Mouse (Mus musculus) E14TG2a.4 (cell line): ENCODE data around the gene Clcn3.

Experiments
- H3K27me3 ChIP-seq: 2 replicates; pipeline ENCODE4 v1.6.1; 2014; ENCODE audit warnings: low read length, control low read depth; ENCODE audit not compliant: insufficient read depth
- H3K36me3 ChIP-seq: 2 replicates; pipeline ENCODE4 v1.6.1; 2014; ENCODE audit warnings: low read length, control low read depth; ENCODE audit not compliant: insufficient read depth
- H3K4me1 ChIP-seq: replicated peaks from 2 replicates; pipeline ENCODE4 v1.6.1; 2014; ENCODE audit warnings: low read depth, low read length, control low read depth
- H3K4me3 ChIP-seq: replicated peaks from 2 replicates; pipeline ENCODE4 v1.5.1; 2014; ENCODE audit warnings: mild to moderate bottlenecking, low read length
- H3K9me3 ChIP-seq: 2 replicates; pipeline ENCODE4 v1.6.1; 2014; ENCODE audit warnings: low read length, control low read depth
- CTCF ChIP-seq: conservative IDR thresholded peaks from 2 replicates; pipeline ENCODE4 v1.5.1; 2014; ENCODE audit warnings: low read length
- NANOG ChIP-seq: IDR thresholded peaks from 2 replicates; pipeline ENCODE4 v1.6.1; 2014; ENCODE audit warnings: borderline replicate concordance, low read length, mixed read lengths
- POU5F1 ChIP-seq: IDR thresholded peaks from 2 replicates; pipeline ENCODE4 v1.6.1; 2014; ENCODE audit warnings: low read length, borderline replicate concordance

The Clcn3 gene

GRCm38 (mm10) chr8:60978496-60978895 is 4.6 kb downstream of the Clcn3 start:
- Histone ChIP-seq H3K36me3 (peaks cover 12% of the 10 kb centered on the region), H3K4me1 (peaks cover 37% of the 10 kb centered on the region), H3K27me3 (no peaks in the 10 kb centered on the region), H3K4me3 (no peak overlapping the region), H3K9me3 (no peaks in the 10 kb centered on the region)
- TF ChIP-seq POU5F1 (no peak), CTCF (no peak), NANOG (no peak)

GRCm38 (mm10) chr8:60976818-60977217 is 6.3 kb downstream of the Clcn3 start:
- TF ChIP-seq NANOG, result no peak
- no peak for TF ChIP-seq CTCF
- no peak for TF ChIP-seq POU5F1
- Histone ChIP-seq H3K4me1 (peaks cover 32% of the 10 kb centered on the region), H3K36me3 (peaks cover 16% of the 10 kb centered on the region), H3K9me3 (no peaks in the 10 kb centered on the region), H3K4me3 (no peak overlapping the region), H3K27me3 (no peaks in the 10 kb centered on the region)

- TF ChIP-seq NANOG, result no peak
- TF ChIP-seq CTCF, result no peak
- TF ChIP-seq POU5F1, result no peak
- Histone ChIP-seq H3K36me3 (peaks cover 17% of the 10 kb centered on the region), H3K4me3 (no peak overlapping the region), H3K9me3 (no peaks in the 10 kb centered on the region), H3K27me3 (no peaks in the 10 kb centered on the region), H3K4me1 (peaks cover 24% of the 10 kb centered on the region)
These were observed 8.3 kb downstream of the Clcn3 start for GRCm38 (mm10) chr8:60974837-60975236.

- Histone ChIP-seq H3K9me3 (no peaks in the 10 kb centered on the region), H3K4me1 (peaks cover 33% of the 10 kb centered on the region), H3K27me3 (no peaks in the 10 kb centered on the region), H3K4me3 (no peak overlapping the region), H3K36me3 (peaks cover 17% of the 10 kb centered on the region)
- TF ChIP-seq CTCF (no peak), NANOG (no peak), POU5F1 (no peak)
These were observed 9.7 kb downstream of the Clcn3 start for GRCm38 (mm10) chr8:60973448-60973847.

GRCm38 (mm10) chr8:60971808-60972207 is 11.3 kb downstream of the Clcn3 start:
- TF ChIP-seq POU5F1 (no peak), CTCF (no peak), NANOG (no peak)
- no peaks in the 10 kb centered on the region for H3K27me3 ChIP-seq
- H3K36me3 ChIP-seq, result peaks cover 17% of the 10 kb centered on the region
- H3K4me1 ChIP-seq, result peaks cover 31% of the 10 kb centered on the region
- H3K4me3 ChIP-seq, result no peak overlapping the region
- H3K9me3 ChIP-seq, result no peaks in the 10 kb centered on the region

GRCm38 (mm10) chr8:60969091-60969490 is 14.0 kb downstream of the Clcn3 start:
- TF ChIP-seq CTCF (no peak), NANOG (no peak)
- Histone ChIP-seq H3K36me3 (peaks cover 11% of the 10 kb centered on the region), H3K4me1 (peaks cover 31% of the 10 kb centered on the region), H3K4me3 (no peak overlapping the region), H3K9me3 (no peaks in the 10 kb centered on the region), H3K27me3 (no peaks in the 10 kb centered on the region)

- H3K36me3 ChIP-seq, result no peaks in the 10 kb centered on the region
- no peak overlapping the region for H3K4me3 ChIP-seq
- H3K9me3 ChIP-seq, result no peaks in the 10 kb centered on the region
- TF ChIP-seq POU5F1 (no peak), CTCF (no peak), NANOG (no peak)
- H3K27me3 ChIP-seq, result no peaks in the 10 kb centered on the region
- H3K4me1 ChIP-seq, result peaks cover 37% of the 10 kb centered on the region
These were observed 17.4 kb downstream of the Clcn3 start for GRCm38 (mm10) chr8:60965741-60966140.

- TF ChIP-seq POU5F1, result no peak
- no peak for TF ChIP-seq NANOG
- TF ChIP-seq CTCF, result no peak
- Histone ChIP-seq H3K36me3 (no peaks in the 10 kb centered on the region), H3K9me3 (no peaks in the 10 kb centered on the region), H3K4me1 (peaks cover 36% of the 10 kb centered on the region), H3K4me3 (no peak overlapping the region), H3K27me3 (no peaks in the 10 kb centered on the region)
These were observed 17.8 kb downstream of the Clcn3 start for GRCm38 (mm10) chr8:60965306-60965705.

GRCm38 (mm10) chr8:60964518-60964917 is 18.6 kb downstream of the Clcn3 start:
- H3K36me3 ChIP-seq, result no peaks in the 10 kb centered on the region
- H3K9me3 ChIP-seq, result no peaks in the 10 kb centered on the region
- H3K27me3 ChIP-seq, result no peaks in the 10 kb centered on the region
- no peak for TF ChIP-seq POU5F1
- TF ChIP-seq NANOG, result no peak
- no peak for TF ChIP-seq CTCF
- peaks cover 28% of the 10 kb centered on the region for H3K4me1 ChIP-seq
- H3K4me3 ChIP-seq, result no peak overlapping the region

GRCm38 (mm10) chr8:60963931-60964330 is 19.2 kb downstream of the Clcn3 start:
- H3K4me1 ChIP-seq, result peaks cover 22% of the 10 kb centered on the region
- TF ChIP-seq CTCF (no peak), POU5F1 (no peak), NANOG (no peak)
- H3K36me3 ChIP-seq, result no peaks in the 10 kb centered on the region
- H3K4me3 ChIP-seq, result no peak overlapping the region
- H3K9me3 ChIP-seq, result no peaks in the 10 kb centered on the region
- H3K27me3 ChIP-seq, result no peaks in the 10 kb centered on the region
